Mouse (Mus musculus): Measurements from ENCODE around the gene Dhx15.
"Not testable (repeated sequence)": the region's sequence is repeated elsewhere in the genome, so short reads cannot be mapped to it uniquely, and the experiment has no call there.

Dhx15 gene

GRCm38 (mm10) chr5:52190371-52191179 lies at the start of gene Dhx15:
Dhx15 (minus strand) TSS chr5:52190514.
- peak; percentile 89 for DNase-seq (ENCODE audit: extremely low spot score)

- no peak for DNase-seq (ENCODE audit: extremely low spot score)
These were observed 48.6 kb upstream of the Dhx15 start for GRCm38 (mm10) chr5:52238877-52239276.

GRCm38 (mm10) chr5:52237956-52238735 lies 47.8 kb upstream of the Dhx15 start:
- DNase-seq (ENCODE audit: extremely low spot score) = no peak

GRCm38 (mm10) chr5:52236585-52236984 lies 46.3 kb upstream of the Dhx15 start:
- not testable (repeated sequence) for DNase-seq (ENCODE audit: extremely low spot score)

GRCm38 (mm10) chr5:52234570-52234969 lies 44.3 kb upstream of the Dhx15 start:
- no peak for DNase-seq (ENCODE audit: extremely low spot score)

GRCm38 (mm10) chr5:52233891-52234290 lies 43.6 kb upstream of the Dhx15 start:
- no peak for DNase-seq (ENCODE audit: extremely low spot score)

GRCm38 (mm10) chr5:52232611-52233010 lies 42.3 kb upstream of the Dhx15 start:
- no peak for DNase-seq (ENCODE audit: extremely low spot score)

- DNase-seq (ENCODE audit: extremely low spot score) = no peak
These were observed 41.9 kb upstream of the Dhx15 start for GRCm38 (mm10) chr5:52232199-52232598.

GRCm38 (mm10) chr5:52230466-52230865 lies 40.2 kb upstream of the Dhx15 start:
- DNase-seq (ENCODE audit: extremely low spot score) = no peak

- DNase-seq (ENCODE audit: extremely low spot score) = no peak
These were observed 36.4 kb upstream of the Dhx15 start for GRCm38 (mm10) chr5:52226677-52227076.

GRCm38 (mm10) chr5:52221596-52221995 lies 31.3 kb upstream of the Dhx15 start:
- no peak for DNase-seq (ENCODE audit: extremely low spot score)

- DNase-seq (ENCODE audit: extremely low spot score) = no peak
These were observed 29.9 kb upstream of the Dhx15 start for GRCm38 (mm10) chr5:52220013-52220804.

GRCm38 (mm10) chr5:52218238-52218637 lies 27.9 kb upstream of the Dhx15 start:
- DNase-seq (ENCODE audit: extremely low spot score) = no peak

GRCm38 (mm10) chr5:52213143-52213900 lies 23.0 kb upstream of the Dhx15 start:
- DNase-seq (ENCODE audit: extremely low spot score) = no peak

- DNase-seq (ENCODE audit: extremely low spot score) = no peak
These were observed 810 bp upstream of the Dhx15 start for GRCm38 (mm10) chr5:52191180-52191468.

GRCm38 (mm10) chr5:52189664-52190365 lies 499 bp downstream of the Dhx15 start:
- peak; percentile 67 for DNase-seq (ENCODE audit: extremely low spot score)

- no peak for DNase-seq (ENCODE audit: extremely low spot score)
These were observed 2.1 kb downstream of the Dhx15 start for GRCm38 (mm10) chr5:52188206-52188605.

- no peak for DNase-seq (ENCODE audit: extremely low spot score)
These were observed 13.0 kb downstream of the Dhx15 start for GRCm38 (mm10) chr5:52177326-52177725.

GRCm38 (mm10) chr5:52168468-52168867 lies 21.8 kb downstream of the Dhx15 start:
- DNase-seq (ENCODE audit: extremely low spot score) = no peak

GRCm38 (mm10) chr5:52149138-52149537 lies 41.2 kb downstream of the Dhx15 start:
- DNase-seq (ENCODE audit: extremely low spot score) = no peak

- no peak for DNase-seq (ENCODE audit: extremely low spot score)
These were observed 43.2 kb downstream of the Dhx15 start for GRCm38 (mm10) chr5:52147141-52147540.
